Mouse (Mus musculus): ENCODE results near the gene Tpm4. TPM values are rescaled to one million over a fixed set of nuclear protein-coding genes. Genes with fewer than 3 reads are reported as not detected.

Tpm4 gene
- 177 and 260 TPM in 2 replicates for polyA plus RNA-seq (2015; fragmentation: Nextera tagmentation; extraction: Ambion mirVana)

DNA sequence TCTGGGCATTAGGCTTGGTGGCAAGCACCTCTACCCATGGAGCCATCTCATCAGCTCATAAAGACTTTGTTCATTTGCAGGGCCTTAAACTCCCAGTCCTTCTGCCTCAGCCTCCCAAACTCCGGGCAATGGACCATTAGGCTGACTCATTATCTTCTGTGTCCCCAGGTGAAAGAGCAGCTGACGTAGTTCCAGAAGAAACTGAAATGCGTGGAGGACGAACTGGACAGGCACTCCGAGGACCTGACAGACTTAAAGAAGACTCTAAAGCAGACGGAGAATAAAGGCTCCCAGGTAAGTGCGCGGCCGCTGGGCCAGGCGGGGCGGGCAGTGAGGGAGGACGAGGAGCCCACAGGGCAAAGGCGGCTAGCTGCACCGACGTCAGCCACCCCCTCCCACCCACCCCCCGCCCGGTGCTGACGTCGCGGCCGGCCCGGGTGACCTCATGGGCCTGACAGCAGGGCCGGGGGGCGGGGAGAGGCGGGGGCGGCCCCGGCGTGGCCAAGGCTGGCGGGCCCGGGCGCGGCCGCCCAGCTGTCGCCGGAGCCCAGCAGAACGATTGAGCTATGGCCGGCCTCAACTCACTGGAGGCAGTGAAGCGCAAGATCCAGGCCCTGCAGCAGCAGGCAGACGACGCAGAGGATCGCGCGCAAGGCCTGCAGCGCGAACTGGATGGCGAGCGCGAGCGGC, at the start of gene Tpm4:
Tpm4 (plus strand) TSS at position 220 of the 690 bp plus-strand sequence.

DNA sequence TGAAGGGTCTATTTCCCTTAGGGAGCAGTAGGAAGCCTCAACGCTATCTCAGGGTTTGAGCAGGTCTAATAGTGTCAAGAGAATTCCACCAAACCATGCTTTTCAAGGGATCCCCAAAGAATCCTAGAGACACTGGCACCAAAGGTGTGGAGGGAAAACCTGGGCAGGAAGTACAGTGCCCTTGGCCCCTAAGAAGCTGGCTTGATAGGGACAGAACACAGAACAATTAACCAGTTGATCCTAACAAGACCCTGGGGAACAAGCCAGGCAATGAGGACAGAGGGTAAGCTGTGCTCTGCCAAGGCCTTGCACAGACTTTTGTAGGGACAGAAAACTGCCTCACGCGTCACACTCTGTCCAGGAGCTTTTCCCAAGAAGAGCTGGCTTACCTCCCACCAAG, 28.0 kb upstream of the Tpm4 start, which contains the start of gene Olfr374:
Olfr374 (plus strand) TSS at position 301 of the 400 bp plus-strand sequence.

DNA sequence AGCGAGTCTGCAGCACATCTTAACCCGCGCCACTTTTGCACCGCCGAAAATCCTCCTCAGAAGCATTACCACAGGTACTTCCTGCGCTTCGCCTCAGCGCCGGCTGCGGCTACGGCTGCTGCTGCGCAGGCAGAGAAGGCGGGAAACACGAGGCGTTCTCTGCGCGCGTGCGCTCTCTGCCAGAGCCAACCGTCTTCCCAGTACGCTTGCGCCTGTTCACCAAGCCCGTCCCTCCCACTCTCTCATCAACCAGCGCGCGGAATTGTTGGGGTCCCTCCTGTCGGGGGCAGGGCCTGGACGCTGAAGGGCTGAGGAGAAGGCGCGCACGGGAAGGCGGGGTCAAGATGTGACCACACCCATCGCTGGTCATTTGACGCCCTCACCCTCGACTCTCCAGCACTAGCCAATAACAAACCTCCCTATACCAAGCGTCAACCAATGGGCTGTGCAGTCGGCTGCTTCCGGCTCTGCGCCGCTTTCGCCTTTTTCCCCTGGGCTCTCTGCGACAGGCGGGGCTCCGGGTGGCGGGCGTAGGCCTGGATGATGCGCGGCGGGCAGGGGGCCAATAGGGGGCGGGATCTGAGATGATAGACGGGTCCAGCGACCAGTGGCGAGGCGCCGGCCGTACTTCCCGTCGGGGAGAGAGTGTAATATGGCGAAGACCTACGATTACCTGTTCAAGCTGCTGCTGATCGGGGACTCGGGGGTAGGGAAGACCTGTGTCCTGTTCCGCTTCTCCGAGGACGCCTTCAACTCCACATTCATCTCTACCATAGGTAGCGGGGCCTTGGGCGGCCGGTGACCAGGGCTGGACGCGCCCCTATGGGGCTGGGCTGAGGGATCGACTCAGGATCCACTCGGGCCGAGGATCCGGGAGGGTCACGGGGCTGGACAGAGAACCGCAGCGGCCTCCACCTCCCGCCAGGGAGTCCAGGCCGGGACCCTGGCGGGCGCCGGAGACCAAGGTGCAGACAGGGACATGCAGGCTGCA, 26.2 kb downstream of the Tpm4 start, which contains the start of gene Rab8a:
Rab8a (plus strand) TSS at position 494 of the 991 bp plus-strand sequence.

DNA sequence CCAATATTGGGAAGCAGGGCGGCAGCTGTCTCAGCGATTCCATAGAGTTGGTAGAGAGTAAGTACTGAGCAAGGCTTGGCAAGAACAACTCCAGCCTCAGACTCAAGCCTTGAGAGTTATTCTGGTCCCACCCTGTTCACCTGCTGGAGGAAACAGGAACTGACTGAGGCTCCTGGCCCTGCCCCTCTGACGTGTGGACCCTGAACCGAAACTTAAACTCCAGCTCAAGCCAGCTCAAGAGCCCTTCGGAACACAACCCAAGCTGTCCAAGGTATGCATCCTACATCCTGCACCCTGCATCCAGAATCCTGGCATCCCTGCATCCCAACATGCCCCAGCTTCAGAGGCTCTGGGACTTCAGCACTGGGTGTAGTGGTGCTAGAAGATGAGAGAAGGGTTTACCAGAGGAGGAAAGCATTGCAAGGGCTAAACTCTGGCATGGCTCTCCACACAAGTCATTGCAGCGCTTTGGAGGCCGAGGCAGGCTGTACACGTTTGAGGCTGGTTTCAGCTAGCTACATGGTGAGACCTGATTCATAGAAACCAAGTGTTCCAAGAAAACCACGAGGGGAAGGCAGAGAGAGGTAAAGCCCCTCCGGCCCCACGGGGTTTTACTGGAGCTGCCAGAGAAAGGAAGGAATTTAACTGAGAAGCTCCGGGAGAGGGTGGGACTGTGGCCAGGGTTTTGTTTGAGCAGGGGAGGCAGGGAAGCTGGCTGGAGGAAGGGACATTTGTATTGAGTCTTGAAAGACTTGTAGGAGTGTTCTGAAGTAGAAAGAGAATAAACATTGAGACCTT, 54.8 kb downstream of the Tpm4 start, which contains the start of gene Hsh2d:
Hsh2d (plus strand) TSS at position 222 of the 798 bp plus-strand sequence.

Other genes with a start within 250 kb of the Tpm4 start
- gene Zfp882, start 226.4 kb upstream of the Tpm4 start, polyA plus RNA-seq (2015; fragmentation: Nextera tagmentation; extraction: Ambion mirVana) = 1.9 TPM in 2 replicates
- 14.0 and 14.8 TPM in 2 replicates for gene Zfp617, start 226.3 kb upstream of the Tpm4 start, polyA plus RNA-seq (2015; fragmentation: Nextera tagmentation; extraction: Ambion mirVana)
- 4.9 and 5.2 TPM in 2 replicates for gene Zfp961, start 183.9 kb upstream of the Tpm4 start, polyA plus RNA-seq (2015; fragmentation: Nextera tagmentation; extraction: Ambion mirVana)
- 0.60 and 0.94 TPM in 2 replicates for gene Cyp4f18, start 125.3 kb upstream of the Tpm4 start, polyA plus RNA-seq (2015; fragmentation: Nextera tagmentation; extraction: Ambion mirVana)
- not detected in 2 replicates for gene Olfr372, start 93.8 kb upstream of the Tpm4 start, polyA plus RNA-seq (2015; fragmentation: Nextera tagmentation; extraction: Ambion mirVana)
- gene Olfr373, start 51.8 kb upstream of the Tpm4 start, polyA plus RNA-seq (2015; fragmentation: Nextera tagmentation; extraction: Ambion mirVana) = not detected in 2 replicates
- not detected in 2 replicates for gene Olfr374, start 27.9 kb upstream of the Tpm4 start, polyA plus RNA-seq (2015; fragmentation: Nextera tagmentation; extraction: Ambion mirVana)
- 39.1 and 45.6 TPM in 2 replicates for gene Rab8a, start 26.2 kb downstream of the Tpm4 start, polyA plus RNA-seq (2015; fragmentation: Nextera tagmentation; extraction: Ambion mirVana)
- not detected in 2 replicates for gene Hsh2d, start 54.7 kb downstream of the Tpm4 start, polyA plus RNA-seq (2015; fragmentation: Nextera tagmentation; extraction: Ambion mirVana)
- not detected in 2 replicates for gene Cib3, start 77.9 kb downstream of the Tpm4 start, polyA plus RNA-seq (2015; fragmentation: Nextera tagmentation; extraction: Ambion mirVana)
- gene Gm11034, start 78.7 kb downstream of the Tpm4 start, polyA plus RNA-seq (2015; fragmentation: Nextera tagmentation; extraction: Ambion mirVana) = not detected in 2 replicates
- 29.4 and 32.5 TPM in 2 replicates for gene Fam32a, start 84.8 kb downstream of the Tpm4 start, polyA plus RNA-seq (2015; fragmentation: Nextera tagmentation; extraction: Ambion mirVana)
- 42.9 and 47.7 TPM in 2 replicates for gene Ap1m1, start 105.0 kb downstream of the Tpm4 start, polyA plus RNA-seq (2015; fragmentation: Nextera tagmentation; extraction: Ambion mirVana)
- 8.8 and 10.3 TPM in 2 replicates for gene Gm10282, start 170.3 kb downstream of the Tpm4 start, polyA plus RNA-seq (2015; fragmentation: Nextera tagmentation; extraction: Ambion mirVana)
- 13.8 and 18.6 TPM in 2 replicates for gene Klf2, start 184.1 kb downstream of the Tpm4 start, polyA plus RNA-seq (2015; fragmentation: Nextera tagmentation; extraction: Ambion mirVana)